Mouse (Mus musculus) heart, adult 10 weeks (tissue): Measurements from ENCODE around the gene Cacna2d3. TPM values are rescaled to one million over a fixed set of nuclear protein-coding genes. Genes with fewer than 3 reads are reported as not detected.

Experiments
- polyA plus RNA-seq: library from polyadenylated mRNA; stranded (reverse); fragments of 350-450 nt; fragmentation: Illumina TruSeq; extraction: RNeasy Lipid Tissue Mini Kit (QIAGEN cat#74804); gene quantifications from one replicate; pipeline ENCODE4 v1.2.3, GENCODE M21; 2014; ENCODE audit warnings: low read depth, low replicate concordance

The Cacna2d3 gene
- 1.5 TPM for polyA plus RNA-seq

DNA sequence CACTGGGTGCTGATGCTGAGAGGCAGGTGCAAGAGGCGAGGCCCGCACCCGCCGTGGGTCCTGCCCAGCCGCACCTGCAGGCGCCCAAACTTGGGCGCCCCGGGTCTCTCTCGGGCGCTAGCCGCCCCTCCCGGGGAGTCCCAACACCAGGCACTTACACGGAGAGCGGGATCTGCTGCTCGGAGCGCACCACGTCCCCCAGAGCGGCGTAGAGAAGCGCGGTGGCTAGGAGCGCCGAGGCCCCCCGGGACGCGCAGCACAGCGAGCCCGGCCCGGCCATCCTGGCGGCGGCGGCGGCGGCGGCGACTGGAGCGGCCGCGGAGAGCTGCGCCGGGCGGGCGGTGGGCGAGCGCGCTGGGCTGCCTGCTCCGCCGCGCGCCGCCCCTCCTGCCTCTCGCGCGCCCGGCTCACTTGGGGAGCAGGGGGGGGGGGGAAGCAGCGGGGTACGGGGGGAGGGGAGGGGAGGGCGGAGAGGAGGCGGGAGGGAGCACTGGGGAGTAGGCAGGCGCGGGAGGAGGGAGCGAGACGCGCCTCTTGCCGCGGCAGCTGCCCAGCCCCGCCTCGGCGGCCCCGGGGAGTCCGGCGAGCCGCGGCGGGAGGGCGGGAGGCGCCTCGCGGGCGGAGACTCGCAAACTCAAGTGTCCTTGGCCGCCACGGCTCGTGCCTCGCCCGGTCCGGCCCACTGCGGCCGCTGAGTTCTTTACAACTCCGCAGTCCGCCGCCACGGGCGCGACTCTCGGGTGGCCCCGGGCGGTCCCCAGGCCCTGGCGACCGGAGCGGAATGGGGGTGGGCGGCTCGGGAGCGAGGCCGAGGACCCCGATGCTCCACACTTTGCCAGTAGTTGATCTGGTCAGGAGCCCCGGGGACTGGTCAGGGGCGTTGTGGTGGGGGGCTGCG, at the start of gene Cacna2d3:
Gene Cacna2d3, minus strand, starts transcription at position 377 of the 898 bp plus-strand sequence.

GRCm38 (mm10) chr14:29017883-29018282, 703.8 kb downstream of the Cacna2d3 start, which contains the start of gene Lrtm1:
Gene Lrtm1, plus strand, starts transcription at chr14:29018208.

Other genes with a start within 250 kb of the Cacna2d3 start
- gene Selenok, start 246.4 kb upstream of the Cacna2d3 start, polyA plus RNA-seq: 156 TPM